Mouse (Mus musculus) testis, postnatal 14 days (tissue): ENCODE measurements around the gene Cabcoco1.

Source experiments
- DNase-seq: peaks from one replicate; pipeline ENCODE4 v3.0.0; 2021; ENCODE audit warnings: low spot score

Gene Cabcoco1

DNA sequence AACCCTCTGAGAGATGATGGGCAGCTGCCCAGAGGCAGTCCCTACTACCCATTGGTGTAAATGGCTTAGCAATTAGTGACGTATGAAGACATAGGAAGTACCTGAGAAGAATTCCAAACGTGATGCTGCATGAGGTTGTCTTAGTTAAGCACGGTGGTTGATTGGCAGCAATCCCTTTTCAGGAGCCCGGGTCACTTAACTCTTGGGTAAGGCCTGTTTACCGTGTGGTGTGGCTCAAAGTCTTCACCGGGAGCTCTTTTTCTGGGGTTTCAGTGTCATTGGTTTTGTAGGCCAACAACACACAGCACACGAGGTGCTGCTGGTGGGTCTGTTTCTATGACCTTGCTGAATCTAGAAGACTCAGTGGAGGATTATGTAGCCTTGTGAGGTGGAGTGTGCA is 105.9 kb downstream of the Cabcoco1 start:
- DNase-seq = no peak

DNA sequence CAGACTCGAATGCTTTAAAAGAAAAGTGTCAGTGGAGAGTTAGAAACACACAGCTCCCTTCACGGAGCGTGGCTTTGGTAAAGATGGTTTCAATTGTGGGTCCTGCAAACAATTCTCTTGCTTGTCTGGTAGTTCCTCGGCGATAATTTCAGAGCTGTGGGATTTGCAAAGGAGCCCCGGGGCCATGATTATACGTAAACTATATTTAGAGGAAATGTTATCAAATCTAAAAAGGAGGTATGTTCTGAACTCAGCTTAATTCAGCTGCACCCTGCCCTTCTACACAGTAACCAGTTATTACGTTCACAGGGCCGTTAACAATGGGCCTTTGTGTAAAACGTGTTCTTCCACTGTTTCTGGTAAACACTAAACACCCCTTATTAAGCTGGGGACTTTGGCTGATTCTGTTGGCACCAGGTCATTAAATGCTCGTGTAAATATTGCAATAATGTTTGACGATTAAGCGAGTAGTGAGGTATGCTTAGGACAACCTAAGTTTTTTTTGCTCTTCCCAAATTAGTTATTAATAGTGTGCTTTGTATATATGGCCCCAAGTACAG is 106.6 kb downstream of the Cabcoco1 start:
- no peak for DNase-seq

DNA sequence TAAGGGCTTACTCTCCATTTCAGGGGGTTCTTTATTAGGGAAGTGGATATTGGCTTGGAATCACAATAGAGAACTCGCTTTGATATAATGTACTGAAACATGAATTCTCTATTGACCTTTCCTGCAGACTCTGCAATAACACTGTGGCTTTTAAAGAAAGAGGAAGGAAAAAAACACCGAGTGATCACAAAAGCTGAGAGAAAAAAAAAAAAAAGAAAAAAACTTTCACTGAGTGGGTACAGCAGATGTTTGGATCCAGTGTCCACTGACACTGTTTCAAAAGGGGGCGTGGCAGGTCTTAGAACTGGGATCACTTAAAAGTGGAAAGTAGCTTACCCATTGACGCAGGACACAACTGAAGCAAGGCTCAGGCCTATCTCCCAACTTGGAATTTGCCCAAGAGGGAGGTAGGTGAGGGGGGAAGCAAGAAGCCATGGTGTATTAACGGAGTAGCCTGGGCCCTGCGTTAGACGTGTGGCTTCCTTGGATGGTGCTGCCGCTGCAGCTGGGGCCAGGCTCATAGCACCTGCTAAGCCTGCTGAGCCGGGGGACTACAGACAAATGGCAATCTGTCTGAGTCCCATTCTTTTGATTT is 107.6 kb downstream of the Cabcoco1 start:
- no peak for DNase-seq

DNA sequence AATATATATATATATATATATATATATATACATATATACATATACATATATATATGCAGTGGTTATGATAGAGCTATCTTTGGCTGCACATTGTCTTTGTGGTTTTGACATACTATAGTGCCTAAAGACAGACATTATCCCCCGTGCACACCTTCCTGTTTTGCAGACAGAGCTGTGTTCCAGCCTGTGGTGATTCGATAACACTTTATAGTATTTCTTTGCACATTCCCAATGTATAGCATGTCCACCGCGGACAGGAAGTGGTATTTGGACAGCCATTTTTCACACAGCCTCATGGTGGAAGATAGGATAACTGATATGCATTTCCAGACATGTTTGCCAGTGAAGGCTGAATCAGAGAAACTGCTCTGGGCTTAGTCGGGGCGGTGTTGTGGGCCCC is 110.3 kb downstream of the Cabcoco1 start:
- no peak for DNase-seq

DNA sequence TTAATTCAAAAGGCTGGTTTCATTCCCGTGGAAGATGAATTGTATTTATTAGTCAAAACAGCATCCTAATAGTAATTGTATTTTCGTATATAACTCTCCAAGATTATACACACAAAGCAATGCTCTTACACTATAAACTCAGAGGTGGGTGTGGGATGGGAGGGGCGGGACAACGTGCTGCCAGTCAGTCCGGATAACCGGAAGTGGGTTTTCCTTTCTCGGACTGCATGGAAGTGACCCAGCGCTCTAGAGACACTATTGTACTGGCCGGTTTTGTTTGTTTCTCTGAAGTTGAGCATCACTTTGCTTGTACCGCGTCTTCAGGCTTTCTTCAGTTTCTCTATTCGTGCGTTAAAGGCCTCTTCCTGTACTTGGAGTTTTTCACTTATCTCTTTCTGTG is 110.8 kb downstream of the Cabcoco1 start:
- no peak for DNase-seq

DNA sequence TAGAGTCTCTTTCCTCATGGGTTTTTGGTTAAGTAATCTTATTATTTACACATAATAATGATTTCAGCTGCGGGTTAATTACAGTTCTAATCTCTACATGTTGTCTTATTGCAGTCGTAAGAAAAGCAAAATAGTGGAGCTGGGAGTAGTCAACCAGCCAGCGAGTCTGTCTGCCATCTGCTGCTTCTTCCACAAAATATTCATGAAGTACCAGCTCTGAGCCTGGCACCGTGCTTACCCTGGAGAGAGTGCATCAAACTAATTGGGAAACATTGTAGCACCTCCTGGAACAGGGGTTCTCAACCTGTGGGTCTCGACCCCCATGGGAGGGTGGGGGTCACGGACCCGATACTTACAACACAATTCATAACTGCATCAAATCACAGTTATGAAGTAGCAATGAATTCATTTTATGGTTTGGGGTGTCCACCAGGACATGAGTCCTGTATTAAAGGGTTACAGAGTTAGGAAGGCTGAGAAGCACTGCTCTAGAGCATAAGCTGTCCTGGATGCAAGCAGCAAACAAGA is 121.2 kb downstream of the Cabcoco1 start:
- DNase-seq = no peak

DNA sequence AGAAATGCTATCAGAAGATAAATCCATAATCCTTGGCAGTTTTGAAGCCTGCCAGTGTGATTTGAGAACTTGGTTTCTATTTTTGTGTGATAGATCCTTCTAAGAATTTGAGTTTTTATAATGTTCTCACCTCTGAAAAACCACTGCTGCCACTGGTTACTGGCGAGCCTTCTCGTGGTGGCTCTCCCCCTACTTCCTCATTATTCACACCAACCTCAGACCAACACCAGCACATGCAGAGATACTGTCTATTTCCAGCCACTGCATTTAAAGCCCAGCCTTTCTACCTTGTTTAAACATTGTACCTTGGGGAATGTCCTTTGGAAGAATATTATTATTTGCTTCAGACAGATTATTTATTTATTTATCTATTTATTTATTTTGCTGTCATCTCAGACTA is 121.8 kb downstream of the Cabcoco1 start:
- DNase-seq = no peak

DNA sequence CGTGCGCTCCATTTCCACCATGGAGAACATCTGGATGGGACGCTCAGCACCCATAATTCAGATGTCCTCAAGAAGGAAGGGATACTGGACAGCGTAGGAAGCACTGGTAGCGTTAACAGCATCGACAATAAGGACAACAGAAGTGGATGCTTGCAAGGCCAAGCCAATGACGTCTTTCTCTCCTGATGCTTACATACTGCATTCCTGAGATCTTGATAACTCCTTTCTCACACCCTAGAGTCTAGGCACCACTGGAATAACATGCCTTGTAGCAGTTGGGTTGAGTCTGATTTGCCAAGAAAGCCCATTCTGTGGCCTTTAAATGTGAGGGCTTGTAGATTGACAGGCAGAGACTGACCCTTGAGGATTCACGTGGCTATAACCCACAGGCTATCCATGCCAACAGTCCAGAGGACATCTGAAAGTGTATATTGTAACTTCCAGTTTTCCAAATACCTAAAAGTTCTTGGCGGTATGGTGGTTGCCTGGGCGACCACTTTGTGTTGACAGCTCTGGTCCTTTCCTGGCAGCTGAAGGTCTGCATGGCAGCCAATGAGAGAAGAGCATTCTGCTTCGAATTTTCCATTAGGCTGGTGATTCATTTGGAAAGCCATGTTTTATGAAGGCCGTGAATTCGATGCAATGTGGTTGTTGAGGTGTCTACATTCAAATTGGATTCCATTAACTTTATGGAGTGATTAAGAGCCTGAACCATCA is 124.5 kb downstream of the Cabcoco1 start:
- DNase-seq = no peak

DNA sequence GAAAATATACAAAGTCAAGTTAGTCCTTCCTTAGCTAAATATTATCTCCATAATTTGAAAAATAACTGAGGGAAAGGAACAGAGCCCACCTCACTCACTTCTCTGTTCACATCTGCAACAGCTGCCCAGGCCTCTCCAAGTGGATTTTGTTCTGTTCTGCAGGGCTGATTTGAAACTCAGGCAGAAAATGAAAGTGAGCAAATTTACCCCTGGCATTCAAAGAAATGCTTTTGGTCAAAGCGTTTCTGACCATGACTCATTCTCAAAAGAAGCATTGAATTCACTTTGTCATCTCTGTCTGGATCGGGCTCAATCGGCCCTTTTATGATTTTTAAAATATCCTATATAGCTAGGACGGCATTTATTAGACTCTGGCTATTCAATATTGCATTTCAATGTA is 135.8 kb downstream of the Cabcoco1 start:
- no peak for DNase-seq

DNA sequence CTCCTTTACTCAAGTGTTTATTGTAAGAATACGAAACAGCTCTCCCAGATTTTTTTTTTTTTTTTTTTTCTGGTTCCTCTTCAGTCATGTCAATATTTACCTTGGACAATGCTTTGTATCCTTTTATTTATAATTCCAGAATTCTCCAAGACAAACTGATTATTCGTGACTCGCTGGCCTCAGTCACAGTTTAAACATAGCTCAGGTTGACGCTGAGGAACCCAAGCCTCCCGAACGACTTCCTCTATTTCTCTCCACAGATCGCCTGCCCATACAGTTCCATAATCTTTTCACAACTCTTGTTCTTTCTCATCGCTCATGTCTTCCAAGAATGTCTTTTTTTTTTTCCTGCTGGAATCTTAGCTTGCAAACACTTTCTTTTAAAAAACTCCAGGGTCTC is 144.9 kb downstream of the Cabcoco1 start:
- DNase-seq = no peak

DNA sequence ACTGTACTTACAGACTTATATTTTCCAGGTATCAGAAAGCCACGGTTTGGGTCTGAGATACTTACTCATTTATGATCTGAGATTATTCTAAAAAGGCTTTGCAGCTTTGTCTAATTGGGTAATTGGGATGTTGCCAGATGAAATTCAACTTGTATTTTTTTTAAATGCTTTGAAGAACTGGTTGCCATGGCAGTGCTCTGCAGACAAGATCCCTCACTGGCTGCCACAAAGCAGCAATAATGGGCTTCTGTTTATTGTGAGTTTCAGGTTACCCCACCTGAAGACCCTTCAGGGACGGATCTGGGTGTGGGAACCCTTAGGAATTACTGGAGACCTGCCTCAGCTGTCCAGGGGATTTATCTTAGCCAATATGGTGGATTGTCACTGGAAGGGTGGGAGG is 145.6 kb downstream of the Cabcoco1 start:
- DNase-seq = no peak

DNA sequence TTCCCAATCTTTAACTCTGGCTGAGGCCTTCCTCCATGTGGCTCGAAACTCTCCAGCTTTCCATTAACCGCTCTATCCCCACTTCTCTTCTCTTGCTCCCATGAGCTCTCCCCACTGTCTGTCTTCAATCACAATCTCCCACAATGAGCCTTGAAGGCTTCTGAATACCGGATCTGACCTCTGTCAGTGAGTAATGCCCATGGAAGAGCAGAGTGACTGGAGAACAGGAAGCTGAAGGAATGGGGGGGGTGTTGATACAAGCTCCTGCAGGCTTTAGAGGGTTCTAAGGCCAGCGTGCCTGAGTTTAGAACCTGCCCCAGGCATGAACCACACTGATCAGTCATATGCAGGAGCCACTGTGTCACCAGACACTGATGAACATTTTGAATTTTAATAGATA is 150.1 kb downstream of the Cabcoco1 start:
- DNase-seq = no peak

DNA sequence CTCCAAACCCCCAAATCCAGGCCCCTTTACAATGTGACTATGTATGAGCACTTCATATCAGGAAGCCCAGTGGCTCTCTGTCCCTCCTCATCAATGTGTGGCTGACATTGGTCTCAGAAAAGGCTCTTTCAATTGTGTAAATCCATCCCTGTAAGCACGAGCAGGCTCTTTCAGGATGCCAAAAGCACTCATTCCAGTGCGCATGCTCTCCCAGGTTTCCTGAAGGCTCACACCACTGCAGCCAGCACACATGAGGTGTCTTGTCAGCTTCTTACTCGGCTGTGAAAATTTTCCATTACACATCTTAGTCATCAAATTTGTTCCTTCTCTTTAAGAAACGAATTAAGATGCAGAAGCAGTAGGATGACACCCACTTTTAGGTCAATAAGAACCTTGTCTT is 152.9 kb downstream of the Cabcoco1 start:
- no peak for DNase-seq

DNA sequence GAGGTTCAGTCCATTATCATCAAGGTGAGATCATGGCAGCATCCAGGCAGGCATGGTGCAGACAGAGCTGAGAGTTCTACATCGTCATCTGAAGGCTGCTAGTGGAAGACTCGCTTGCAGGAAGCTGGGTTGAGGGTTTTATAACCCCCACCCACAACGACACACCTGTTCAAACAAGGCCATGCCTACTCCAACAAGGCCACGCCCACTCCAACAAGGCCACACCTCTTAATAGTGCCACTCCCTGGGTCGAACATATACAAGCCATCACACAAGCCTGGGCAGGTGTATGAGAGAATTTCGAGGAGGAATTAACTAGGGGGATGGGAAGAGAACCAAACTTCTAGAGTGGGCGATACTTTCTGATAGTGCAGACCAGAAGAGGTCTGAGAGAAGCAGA is 153.6 kb downstream of the Cabcoco1 start:
- no peak for DNase-seq
